Mouse (Mus musculus) kidney, embryonic 16.5 days (tissue): ENCODE data around the gene Vars2. TPM values are rescaled to one million over a fixed set of nuclear protein-coding genes. Genes with fewer than 3 reads are reported as not detected.

Experiments
- polyA plus RNA-seq: library from polyadenylated mRNA; unstranded; fragments of >200 nt; fragmentation: Nextera tagmentation; extraction: Ambion mirVana; gene quantifications from 2 replicates; pipeline ENCODE4 v1.2.1, GENCODE M21; 2015

Vars2 gene
- polyA plus RNA-seq, 1 experiment from 2014 or later: 21.0 TPM

Other genes starting within 250 kb of the Vars2 start
- 4.4 and 5.7 TPM in 2 replicates for gene H2-Q6, start 242.7 kb downstream of the Vars2 start, polyA plus RNA-seq
- 13.7 and 15.2 TPM in 2 replicates for gene H2-Q7, start 228.4 kb downstream of the Vars2 start, polyA plus RNA-seq
- gene H2-Q10, start 197.5 kb downstream of the Vars2 start, polyA plus RNA-seq: 1.4 and 1.6 TPM in 2 replicates
- gene Pou5f1, start 161.6 kb downstream of the Vars2 start, polyA plus RNA-seq: 0.19 TPM in 1 of 2 replicates, not detected in the other
- gene Tcf19, start 150.8 kb downstream of the Vars2 start, polyA plus RNA-seq: 72.9 and 77.2 TPM in 2 replicates
- gene Cchcr1, start 150.5 kb downstream of the Vars2 start, polyA plus RNA-seq: 17.3 and 20.5 TPM in 2 replicates
- 1.5 TPM in 2 replicates for gene Psors1c2, start 134.4 kb downstream of the Vars2 start, polyA plus RNA-seq
- 0.20 TPM in 1 of 2 replicates, not detected in the other for gene Cdsn, start 115.5 kb downstream of the Vars2 start, polyA plus RNA-seq
- not detected in 2 replicates for gene 2300002M23Rik, start 100.1 kb downstream of the Vars2 start, polyA plus RNA-seq
- 1.8 and 7.3 TPM in 2 replicates for gene Sfta2, start 66.0 kb downstream of the Vars2 start, polyA plus RNA-seq
- gene Gm9573, start 41.0 kb downstream of the Vars2 start, polyA plus RNA-seq: not detected in 2 replicates
- 0.17 and 0.23 TPM in 2 replicates for gene Mucl3, start 23.9 kb downstream of the Vars2 start, polyA plus RNA-seq
- gene Gtf2h4, start 6.1 kb upstream of the Vars2 start, polyA plus RNA-seq: 51.9 and 55.6 TPM in 2 replicates
- 107 and 108 TPM in 2 replicates for gene Ddr1, start 37.0 kb upstream of the Vars2 start, polyA plus RNA-seq
- gene Ier3, start 154.1 kb upstream of the Vars2 start, polyA plus RNA-seq: 33.5 and 40.4 TPM in 2 replicates
- gene Flot1, start 155.6 kb upstream of the Vars2 start, polyA plus RNA-seq: 52.7 and 56.9 TPM in 2 replicates
- 905 and 985 TPM in 2 replicates for gene Tubb5, start 170.7 kb upstream of the Vars2 start, polyA plus RNA-seq
- 16.3 and 16.7 TPM in 2 replicates for gene Mdc1, start 173.9 kb upstream of the Vars2 start, polyA plus RNA-seq
- gene Nrm, start 193.7 kb upstream of the Vars2 start, polyA plus RNA-seq: 63.3 and 67.0 TPM in 2 replicates
- 22.2 and 25.2 TPM in 2 replicates for gene Ppp1r18, start 198.0 kb upstream of the Vars2 start, polyA plus RNA-seq
- gene Dhx16, start 212.2 kb upstream of the Vars2 start, polyA plus RNA-seq: 45.1 and 48.2 TPM in 2 replicates
- 33.3 and 36.5 TPM in 2 replicates for gene 2310061I04Rik, start 229.8 kb upstream of the Vars2 start, polyA plus RNA-seq
- gene Atat1, start 242.5 kb upstream of the Vars2 start, polyA plus RNA-seq: 82.2 and 102 TPM in 2 replicates
- gene Mrps18b, start 248.8 kb upstream of the Vars2 start, polyA plus RNA-seq: 88.0 and 89.7 TPM in 2 replicates
- 47.2 and 54.8 TPM in 2 replicates for gene Ppp1r10, start 248.8 kb upstream of the Vars2 start, polyA plus RNA-seq